Mouse (Mus musculus) central nervous system, embryonic 18 days (tissue): ENCODE measurements around the gene Timm8a2. TPM values are rescaled to one million over a fixed set of nuclear protein-coding genes. Genes with fewer than 3 reads are reported as not detected.

Experiments
- polyA plus RNA-seq: library from polyadenylated mRNA; depleted of rRNA; stranded (reverse); fragments of >200 nt; gene quantifications from 2 replicates; pipeline ENCODE4 v1.2.3, GENCODE M21; 2012; rRNA removed

The Timm8a2 gene
- 0.09 and 0.21 TPM in 2 replicates for polyA plus RNA-seq

DNA sequence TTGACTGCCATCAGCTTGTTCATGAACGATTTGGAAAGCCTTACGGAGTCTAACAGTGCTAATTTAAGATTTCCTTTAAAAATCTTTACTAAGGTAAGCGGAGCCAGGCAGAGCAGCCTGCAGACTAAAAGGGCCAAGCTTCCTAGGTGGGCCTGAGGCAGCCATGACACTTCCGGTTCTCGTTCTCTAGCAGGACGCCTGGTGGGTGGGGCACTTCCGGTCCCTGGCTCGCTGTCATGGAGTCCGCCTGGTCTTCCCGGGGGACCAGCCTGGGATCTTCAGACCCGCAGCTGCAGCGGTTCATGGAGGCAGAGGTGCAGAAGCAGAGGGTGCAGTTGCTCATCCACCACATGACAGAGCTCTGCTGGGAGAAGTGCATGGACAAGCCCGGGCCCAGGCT lies at the start of gene Timm8a2:
Timm8a2 (plus strand) TSS at position 224 of the 400 bp plus-strand sequence.

Other genes starting within 250 kb of the Timm8a2 start
- gene Dock9, start 236.8 kb upstream of the Timm8a2 start, polyA plus RNA-seq, result 82.4 and 84.0 TPM in 2 replicates
- gene Ubac2, start 156.1 kb upstream of the Timm8a2 start, polyA plus RNA-seq, result 30.2 TPM in 2 replicates
- gene Gpr18, start 118.9 kb upstream of the Timm8a2 start, polyA plus RNA-seq, result not detected in 2 replicates
- gene Gpr183, start 69.5 kb upstream of the Timm8a2 start, polyA plus RNA-seq, result 0.51 and 0.61 TPM in 2 replicates
- 62.2 and 70.9 TPM in 2 replicates for gene Tm9sf2, start 72.4 kb downstream of the Timm8a2 start, polyA plus RNA-seq
- gene Clybl, start 147.0 kb downstream of the Timm8a2 start, polyA plus RNA-seq, result 9.0 and 13.7 TPM in 2 replicates